Mouse (Mus musculus) urinary bladder, adult 2 months (tissue): ENCODE results near the gene Pea15a. TPM values are rescaled to one million over a fixed set of nuclear protein-coding genes. Genes with fewer than 3 reads are reported as not detected.

ENCODE experiments used
- DNase-seq: peaks from one replicate; pipeline ENCODE4 v3.0.0; 2022; ENCODE audit warnings: low spot score
- polyA plus RNA-seq: library from polyadenylated mRNA; depleted of rRNA; stranded (reverse); fragments of >200 nt; gene quantifications from 2 replicates; pipeline ENCODE4 v1.2.3, GENCODE M21; 2012

The Pea15a gene
- polyA plus RNA-seq, 1 experiment, result 165 TPM

DNA sequence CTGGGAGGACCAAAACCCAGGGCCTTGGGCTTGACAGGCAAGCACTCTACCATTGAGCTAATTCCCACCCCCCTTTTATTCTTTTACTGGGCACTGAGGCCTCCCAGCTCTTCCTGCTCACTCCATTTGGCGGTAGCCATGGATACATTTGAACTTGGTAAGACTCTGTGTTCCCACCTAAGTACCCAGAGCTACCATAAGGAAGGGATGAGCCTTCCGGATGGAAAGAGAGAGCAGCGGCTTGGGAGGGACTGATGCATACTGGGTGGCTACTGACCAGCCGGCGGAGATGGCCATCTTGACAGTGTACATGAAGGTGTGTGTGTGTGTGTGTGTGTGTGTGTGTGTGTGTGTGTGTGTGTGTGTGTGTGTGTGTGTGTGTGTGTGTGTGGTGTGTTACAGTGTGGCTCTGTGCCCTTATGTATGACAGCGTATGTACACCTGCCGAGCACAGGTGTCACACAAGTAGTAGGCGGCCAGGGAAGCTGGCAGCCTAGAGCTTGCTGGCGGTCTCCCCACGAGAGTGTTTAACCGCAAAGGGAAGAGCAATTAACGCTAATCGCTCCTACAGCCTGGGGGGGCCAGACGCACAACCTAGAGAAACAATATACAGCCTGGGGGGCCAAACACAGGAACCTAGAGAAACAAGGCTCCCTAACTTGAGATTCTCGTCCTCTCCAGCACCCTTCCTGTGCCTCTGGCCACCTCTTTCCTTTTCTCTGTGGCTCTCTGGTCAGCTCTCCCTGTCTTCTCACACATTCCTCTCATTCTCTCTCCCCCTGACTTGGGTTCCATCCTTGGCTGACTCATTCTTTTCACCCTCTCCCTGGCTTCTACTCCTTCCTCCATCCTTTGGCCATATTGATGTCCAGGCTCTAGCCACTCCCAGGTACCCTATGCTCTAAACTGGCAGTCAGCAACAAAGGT, 1.5 kb downstream of the Pea15a start:
- DNase-seq, result no peak

DNA sequence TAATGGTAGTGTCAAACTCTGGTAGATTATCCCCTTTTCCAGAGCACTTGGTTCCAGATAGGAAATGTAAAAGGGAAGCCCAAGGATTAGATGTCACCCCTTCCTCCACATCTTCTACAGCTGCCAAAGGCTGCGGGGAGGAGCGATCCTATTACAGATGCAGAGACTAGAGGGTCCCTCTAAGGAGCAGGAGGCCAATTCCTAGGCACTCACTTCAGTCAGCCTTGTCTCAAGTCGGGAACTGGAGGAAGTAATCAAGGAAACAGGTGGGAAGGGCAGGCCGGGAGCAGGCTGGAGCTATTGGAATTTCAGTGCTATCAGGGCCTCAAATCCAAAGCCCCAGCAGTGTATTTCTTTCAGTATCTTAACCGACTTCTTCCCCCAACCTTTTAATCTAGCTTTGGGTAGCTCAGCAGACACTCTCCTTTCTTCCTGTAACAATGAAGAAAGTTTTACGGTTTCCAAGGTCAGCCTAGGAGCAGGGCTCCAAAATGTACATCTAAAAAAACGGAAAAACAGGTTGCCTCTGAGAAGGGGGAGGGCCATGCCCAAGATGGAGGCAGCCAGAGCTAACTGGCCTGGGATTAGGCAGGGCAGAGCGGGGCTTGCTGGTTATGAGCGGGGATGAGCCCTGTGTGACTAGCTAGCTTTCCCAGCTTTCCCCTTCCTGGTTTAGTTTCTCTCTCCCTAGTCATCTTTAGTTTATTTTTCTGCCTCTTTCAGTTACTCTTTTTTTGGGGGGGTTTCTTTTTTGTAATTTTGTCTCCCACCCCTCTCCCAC, 2.4 kb downstream of the Pea15a start:
- DNase-seq, result no peak

DNA sequence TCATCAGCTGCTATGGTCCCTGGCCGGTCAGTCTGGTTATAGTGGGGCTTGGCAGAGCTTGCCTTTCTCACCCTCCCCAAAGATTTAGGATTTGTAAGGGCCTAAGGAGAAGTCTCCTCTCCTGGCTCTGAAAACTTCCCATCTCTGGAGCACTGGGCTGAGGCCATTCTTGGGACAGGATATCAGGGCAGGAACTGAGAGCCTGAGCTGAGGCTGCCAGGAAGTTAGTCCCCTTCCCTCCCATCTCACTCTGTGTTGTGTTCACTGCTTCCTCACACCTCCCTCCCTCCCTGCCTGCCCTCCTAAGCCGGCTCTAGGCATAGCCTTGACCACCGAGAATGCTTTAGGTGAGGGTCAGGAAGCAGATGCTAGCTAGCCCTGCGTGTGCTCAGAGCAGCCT, 3.0 kb downstream of the Pea15a start:
- DNase-seq, result no peak

DNA sequence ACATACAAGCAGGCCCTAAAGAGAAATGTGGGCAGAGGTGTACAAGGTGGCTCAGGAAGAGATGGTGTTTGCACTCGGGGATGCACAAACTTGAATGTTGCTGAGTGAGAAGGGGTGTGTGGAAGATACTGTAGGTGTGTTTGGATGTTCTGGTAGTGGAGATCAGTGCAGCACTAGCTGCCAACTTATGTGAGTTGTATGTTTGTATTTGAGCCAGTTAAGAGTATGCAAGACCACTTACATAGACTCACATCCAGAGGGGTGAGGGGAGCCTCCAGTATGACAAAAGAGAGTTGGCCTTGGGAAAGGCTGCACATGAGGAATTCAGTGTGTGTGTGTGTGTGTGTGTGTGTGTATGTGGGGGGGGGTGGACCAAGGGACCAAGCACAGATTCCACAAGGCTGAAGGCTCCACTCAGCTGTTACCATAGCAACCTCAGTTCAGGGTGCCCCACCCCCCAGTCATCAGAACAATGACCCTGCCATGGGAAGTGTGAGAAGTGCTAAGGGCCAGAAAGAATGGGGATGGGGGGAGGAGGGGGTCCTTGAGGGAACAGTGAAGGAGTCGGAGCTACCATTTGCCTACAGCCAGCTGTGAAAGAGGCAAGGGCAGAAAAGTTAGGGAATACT, 3.6 kb downstream of the Pea15a start:
- no peak for DNase-seq

DNA sequence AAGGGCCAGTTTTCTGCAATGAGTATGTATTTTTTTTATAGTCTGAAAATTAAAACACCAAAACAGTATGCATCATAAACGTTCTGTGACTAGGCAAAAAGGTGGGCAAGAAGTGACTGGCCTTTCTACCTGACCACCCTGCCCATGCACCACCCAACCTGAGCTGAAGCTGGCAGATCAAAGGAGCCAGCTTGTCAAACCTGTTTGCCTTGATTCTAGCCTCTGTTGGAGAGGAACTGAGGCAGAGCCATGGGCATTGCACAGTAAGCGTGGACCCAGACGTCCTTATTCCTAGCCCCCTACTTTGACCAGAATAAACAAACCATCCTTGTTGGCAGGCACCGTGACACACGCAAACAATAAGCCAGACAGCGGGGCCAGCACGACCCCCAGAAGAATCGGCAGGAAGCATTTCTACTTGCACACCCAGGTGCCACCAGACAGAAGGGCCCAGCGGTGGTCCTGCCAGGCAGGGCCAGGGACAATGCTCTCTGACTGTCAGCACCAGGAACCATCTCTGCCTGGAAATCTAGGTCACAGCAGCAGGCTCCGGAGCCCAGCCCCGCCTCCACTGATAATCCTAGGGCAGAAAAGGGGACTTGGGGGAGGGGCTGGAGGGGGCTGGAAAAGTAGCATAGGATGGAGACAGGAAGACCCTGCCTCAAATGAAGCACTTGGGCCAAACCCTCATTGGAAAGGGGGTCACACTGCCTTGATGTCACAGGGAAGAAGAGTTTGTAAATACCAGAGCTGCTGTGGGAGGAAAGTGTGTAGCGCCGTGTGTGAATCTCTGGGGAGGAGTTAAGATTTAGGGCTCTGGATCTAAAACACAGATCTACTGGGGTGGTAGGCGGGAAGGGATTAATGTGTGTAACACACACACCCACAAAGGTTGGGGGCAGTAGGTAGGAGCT, 4.4 kb downstream of the Pea15a start:
- DNase-seq, result no peak

DNA sequence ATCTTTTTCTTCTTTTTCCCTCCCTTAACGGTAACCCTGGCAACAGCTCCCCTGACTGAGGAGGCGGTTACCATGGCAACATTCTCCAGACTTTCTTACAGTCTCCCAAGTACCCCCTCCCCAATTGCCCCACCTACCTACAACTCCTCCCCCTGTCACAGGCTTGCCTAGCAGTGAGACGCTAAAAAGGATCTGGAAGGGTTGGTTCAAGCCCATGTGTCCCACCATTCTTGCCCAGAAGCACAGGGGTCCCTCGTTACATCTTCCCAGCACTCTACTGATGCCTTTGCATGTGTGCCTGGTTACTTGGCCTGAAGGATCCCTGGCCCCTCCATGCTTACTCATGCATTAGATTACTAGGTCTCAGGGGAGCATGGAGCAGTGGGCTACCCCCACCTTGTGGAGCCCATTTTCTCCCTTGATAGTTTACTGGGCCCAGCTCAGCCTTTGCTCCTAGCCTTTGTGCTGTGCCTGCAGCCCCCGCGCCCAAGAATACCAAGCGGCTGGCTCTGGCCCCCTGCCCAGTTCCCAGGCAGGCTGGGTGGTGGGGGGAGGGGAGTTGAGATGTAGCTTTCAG, 5.6 kb downstream of the Pea15a start:
- no peak for DNase-seq

DNA sequence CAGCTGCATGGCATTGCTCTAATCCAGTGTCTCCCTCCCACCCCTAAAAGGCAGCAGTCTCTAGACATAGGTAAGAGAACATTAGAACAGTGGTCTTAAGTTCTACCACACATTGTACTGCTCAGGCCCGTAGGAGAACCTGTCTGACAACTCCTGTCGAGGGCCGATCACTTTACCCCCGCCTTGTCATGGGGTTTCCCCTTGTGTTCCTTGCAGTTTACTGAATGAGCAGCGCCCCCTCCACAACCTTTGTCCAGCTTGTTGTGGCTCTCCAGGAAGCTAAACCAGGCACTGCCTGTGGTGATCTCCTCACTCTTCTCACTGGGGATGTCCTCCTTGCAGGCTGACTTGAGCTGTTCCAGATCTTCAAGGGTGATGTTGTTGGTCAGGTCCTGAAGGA, 6.4 kb downstream of the Pea15a start:
- DNase-seq, result no peak

DNA sequence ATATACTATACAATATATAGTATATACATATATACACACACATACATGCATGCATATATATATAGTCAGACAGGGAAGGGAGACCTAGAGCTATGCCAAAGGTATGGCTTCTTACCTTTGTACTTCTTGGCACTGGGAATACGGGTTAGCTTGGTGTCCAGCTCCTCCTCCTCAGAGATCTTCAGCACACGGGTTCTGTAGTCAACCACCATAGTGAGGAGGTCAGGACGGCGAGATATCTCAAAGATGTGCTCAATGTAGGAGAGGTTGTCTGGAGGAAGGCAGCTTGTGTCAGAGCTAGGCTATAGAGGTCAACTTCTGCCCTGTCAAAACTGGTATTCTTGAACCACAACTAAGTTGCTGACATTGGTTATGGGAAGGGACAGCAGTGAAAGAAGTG, 7.6 kb downstream of the Pea15a start:
- DNase-seq, result no peak

DNA sequence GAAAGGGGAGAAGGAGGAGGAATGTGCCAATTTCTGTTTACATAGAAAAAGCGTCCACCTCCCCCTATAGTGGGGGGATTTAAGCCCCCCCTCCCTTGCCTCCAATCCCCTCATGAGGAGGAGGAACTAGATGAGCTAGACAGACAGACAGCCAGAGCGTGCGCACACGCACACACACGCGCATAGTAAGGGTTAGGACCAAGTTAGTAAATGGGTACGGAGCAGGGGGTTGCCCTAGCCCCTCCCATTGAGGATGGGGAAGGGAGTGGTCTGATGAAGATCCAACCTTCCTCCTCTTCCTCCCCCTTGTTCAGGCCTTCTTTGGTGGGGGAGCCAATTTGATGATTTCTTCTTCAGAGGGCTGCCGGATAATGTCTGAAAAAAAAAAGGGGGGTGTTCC, 8.3 kb downstream of the Pea15a start:
- DNase-seq, result no peak

DNA sequence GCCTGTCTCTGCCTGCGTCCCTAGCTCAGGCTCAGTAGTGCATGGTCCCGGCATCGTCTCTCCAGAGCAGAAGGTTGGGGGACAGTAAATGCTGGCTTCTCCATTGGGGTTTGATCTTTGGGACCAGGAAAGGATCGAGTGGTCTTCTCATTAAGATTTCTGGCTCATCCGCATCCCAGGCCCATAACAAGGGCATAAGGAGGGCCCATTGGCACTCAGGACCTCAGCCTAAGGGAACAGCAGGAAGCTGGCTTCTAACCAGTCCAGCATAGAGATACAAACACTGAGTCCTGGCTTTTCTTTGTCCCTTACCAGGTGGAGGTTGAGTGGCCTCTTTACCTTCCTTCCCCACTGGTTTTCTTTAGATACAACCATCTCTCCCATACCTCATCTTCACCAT, 8.8 kb downstream of the Pea15a start:
- DNase-seq, result no peak

DNA sequence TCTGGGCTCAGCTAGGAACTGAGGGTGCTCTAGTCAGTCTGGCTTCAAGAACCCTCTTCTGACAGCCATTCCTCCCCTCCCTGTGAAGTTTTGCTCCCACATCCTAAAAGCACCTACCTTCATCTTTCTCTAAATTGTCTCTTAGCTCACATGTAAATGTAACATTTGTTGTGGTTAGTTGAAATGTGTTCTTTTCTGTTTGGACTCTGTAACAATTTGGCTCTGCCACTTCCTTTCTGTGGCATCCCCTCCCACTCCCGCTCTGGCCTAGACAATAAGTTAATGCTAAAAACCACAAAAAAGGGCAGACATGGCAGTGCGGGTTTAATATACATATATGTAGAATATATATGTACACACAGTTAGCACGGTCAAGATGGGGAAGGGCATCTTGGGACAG, 9.5 kb downstream of the Pea15a start:
- DNase-seq, result no peak

DNA sequence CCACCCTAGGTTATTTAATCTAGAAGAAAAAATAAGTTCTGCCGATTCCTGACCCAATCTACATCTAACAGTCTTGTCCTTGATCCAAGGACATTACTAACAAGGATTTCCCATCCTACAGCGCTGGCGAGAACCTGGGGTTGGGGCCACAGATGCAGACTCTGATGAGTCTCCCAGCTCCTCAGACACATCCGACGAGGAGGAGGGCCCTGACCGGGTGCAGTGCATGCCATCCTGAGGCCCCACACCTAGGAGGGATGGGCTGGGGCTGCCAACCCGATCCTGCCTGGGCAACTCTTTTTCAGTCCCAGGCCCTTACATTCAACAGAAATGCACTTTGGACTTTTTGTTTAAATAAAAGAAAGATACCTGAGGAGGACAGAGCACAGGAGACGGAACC, 12.2 kb downstream of the Pea15a start:
- no peak for DNase-seq

DNA sequence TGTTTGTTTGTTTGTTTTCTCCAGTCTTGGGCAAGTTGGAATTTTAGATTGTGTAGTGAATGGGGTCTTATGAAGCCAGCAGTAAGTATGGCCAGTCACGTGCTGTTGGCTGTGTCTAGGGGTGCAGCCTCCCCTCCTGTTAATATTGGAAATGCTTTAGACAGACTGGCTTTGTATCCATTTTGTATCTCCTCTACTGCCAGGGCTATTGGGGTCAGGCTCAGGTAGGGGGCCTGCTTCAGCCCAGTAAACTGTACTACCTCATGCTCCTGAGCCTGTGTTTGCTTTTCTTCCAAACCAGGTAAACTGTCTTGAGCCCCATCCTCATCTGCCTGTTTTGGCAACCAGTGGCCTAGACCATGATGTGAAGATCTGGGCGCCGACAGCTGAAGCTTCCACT, 14.4 kb downstream of the Pea15a start:
- DNase-seq, result no peak

DNA sequence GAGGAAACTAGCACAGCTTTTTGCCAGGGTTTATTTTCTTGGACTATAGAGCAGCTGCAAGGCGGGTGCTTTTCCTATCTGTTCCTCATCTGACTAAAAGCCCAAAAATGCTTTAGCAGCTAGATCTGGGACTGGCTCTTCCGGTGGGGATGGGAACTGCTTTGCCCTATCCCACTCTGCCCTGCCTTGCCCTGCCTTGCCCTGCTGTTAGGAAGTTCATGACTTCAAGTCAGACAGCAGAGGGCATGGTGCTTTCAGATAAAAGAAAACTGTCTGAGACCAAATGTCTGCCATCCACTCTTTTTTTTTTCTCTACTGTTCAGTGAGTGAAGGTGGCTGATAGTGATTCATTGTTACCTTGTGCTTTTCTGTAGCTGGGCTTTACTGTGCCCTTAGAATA, 15.0 kb downstream of the Pea15a start:
- no peak for DNase-seq

DNA sequence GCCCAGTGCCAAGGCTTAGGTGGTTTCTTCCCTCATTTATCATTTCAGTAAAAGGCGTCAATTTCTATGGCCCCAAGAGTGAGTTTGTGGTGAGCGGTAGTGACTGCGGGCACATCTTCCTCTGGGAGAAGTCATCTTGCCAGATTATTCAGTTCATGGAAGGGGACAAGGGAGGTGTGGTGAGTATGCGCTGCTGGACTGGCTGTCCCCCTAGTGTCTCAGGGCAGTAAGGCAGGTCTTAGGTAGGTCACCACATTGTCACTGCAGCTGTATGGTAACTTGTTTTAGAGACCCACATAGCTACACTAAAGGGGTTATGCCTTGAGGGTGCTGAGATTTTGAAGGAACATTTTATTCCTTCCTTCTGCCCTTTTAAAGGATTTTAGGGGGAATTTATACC, 17.7 kb downstream of the Pea15a start:
- no peak for DNase-seq

DNA sequence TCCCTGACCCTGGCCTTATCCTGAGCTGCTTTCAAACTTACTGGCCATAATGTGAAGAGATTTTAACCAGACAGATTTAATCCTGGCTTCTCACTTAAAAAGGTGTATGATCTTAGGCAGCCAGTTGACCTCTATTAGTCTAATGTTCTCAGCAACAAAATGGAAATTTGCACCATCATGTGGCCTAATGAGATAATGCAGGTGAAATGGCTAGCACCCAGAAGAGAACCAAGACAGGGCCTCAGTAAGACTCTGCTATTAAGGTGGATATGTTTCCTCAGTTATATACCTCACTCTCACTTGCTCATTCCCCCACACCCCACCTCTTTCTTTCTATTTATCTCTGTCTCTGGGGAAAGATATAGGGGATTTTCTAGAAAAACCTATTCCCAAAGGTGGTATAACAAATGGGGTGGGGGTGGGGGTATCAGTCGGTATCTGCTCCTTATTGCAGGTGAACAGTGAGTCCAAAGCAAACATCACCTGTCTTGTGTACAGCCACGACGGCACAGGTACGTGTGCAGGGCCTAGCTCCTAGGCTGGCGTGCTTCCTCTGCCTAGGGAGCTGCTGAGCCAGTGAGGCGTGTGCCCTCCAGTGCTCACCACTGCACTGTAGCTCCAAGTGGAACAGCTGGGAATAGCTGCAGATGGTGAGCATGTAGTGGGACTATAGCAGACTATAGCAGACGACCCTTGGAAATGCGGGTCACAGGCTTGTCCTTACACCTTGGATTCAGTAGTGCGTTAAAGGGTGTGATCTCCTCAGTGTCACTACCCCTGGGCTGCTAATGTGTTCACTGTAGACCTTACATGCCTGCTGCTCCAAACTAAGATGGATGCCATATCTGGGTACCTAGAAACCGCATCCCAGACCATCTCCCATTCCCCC, 20.0 kb downstream of the Pea15a start:
- DNase-seq, result no peak

DNA sequence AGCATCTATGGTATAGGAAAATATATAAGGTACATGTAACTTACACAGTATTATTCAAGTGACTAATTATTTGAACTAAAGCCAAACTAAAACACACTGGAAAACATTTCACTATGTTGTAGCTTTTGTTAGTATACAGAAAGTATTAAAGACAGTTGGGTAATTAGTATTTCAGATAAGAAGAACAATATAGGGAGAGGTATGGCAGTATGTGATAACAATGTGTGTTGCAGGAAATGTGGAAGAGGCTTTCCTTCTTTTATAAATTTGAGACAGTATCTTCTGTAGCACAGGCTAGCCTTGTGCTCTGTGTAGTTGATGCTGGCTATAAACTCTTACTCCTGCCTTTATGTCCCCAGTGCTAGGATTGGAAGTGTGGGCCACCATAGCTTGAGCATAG, 22.7 kb downstream of the Pea15a start:
- DNase-seq, result no peak

DNA sequence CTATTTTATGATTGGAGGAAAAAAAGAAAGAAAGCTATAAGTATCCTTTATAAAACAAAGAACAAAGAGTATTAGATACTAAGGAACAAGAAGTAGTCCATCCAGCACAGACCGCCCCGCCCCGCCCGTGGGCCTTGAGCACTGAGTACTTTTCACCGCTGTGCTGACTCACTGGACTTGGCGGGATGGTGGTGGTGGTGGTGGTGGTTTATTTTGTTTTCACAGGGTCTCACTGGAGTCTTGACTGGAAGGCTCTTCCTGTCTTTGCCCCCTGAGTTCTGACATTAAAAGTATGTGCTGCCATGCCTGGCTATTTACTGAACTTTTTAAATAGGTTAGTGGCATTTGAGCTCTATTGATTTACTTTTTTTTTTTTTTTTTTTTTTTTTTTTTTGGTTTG, 23.5 kb downstream of the Pea15a start:
- no peak for DNase-seq

DNA sequence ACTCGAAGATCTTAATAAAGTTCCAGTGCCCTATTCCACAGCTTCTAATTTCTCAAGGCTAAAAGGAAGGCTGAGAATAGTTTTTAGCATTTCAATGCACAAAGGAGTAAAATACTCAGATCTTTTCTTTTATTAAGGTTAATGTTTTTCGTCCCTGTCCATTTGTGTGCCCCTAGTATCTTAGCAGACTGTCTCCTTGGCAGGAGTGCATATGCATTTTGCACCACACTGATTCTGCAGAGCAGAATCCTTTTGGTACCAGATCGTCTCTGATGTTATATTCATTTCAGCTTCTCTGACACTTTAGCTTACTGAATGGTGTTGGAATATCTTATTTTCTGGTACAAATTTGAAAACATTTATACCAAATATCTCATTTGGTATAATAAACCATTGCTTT, 24.8 kb downstream of the Pea15a start:
- no peak for DNase-seq

DNA sequence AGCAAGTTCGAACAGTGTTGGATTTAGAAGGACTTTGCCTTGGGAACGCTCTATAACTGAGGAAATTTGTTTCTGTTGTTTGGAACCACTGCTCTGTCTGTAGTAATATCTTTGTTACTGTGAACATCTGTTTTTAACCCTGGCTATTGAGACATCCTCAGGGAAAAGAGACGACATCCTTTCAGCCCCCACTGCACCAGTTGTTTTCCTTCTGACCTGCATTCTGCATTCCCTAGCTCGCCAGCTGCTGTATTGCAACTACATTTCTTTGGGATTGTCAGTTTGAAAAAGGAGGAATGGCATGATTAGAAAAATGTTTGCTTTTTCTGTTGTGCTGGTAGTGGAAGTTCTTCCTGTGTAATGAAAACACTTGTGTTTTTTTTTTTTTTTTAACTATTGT, 25.7 kb downstream of the Pea15a start:
- DNase-seq, result no peak
